Mouse (Mus musculus): ENCODE results near the gene Zfp280d.

Zfp280d gene

GRCm38 (mm10) chr9:72274677-72275076 is at the start of gene Zfp280d:
Gene Zfp280d (plus strand): TSS chr9:72274860.
- peak; percentile 88 to 93 for DNase-seq

- no peak for DNase-seq
These were observed 48.1 kb upstream of the Zfp280d start for GRCm38 (mm10) chr9:72226536-72226935.

- DNase-seq: no peak
These were observed 22.0 kb upstream of the Zfp280d start for GRCm38 (mm10) chr9:72252656-72253055.

- DNase-seq: no peak
These were observed 19.4 kb upstream of the Zfp280d start for GRCm38 (mm10) chr9:72255227-72255626.

GRCm38 (mm10) chr9:72256646-72257045 is 18.0 kb upstream of the Zfp280d start:
- DNase-seq: no peak

GRCm38 (mm10) chr9:72260337-72260736 is 14.3 kb upstream of the Zfp280d start:
- no peak for DNase-seq

GRCm38 (mm10) chr9:72264859-72265258 is 9.8 kb upstream of the Zfp280d start:
- DNase-seq: no peak

- DNase-seq: no peak
These were observed 4.5 kb upstream of the Zfp280d start for GRCm38 (mm10) chr9:72270146-72270545.

GRCm38 (mm10) chr9:72273646-72274410 is 832 bp upstream of the Zfp280d start:
- DNase-seq: no peak

- peak; percentile 55 to 68 for DNase-seq
These were observed 680 bp downstream of the Zfp280d start for GRCm38 (mm10) chr9:72275101-72275978.

- peak in 1 of 2 experiments; percentile 38 for DNase-seq
These were observed 1.4 kb downstream of the Zfp280d start for GRCm38 (mm10) chr9:72275979-72276500.

- no peak for DNase-seq
These were observed 2.3 kb downstream of the Zfp280d start for GRCm38 (mm10) chr9:72276941-72277340.

GRCm38 (mm10) chr9:72279943-72280342 is 5.3 kb downstream of the Zfp280d start:
- DNase-seq: no peak

GRCm38 (mm10) chr9:72287696-72288095 is 13.0 kb downstream of the Zfp280d start:
- DNase-seq: no peak

- DNase-seq: no peak
These were observed 13.6 kb downstream of the Zfp280d start for GRCm38 (mm10) chr9:72288210-72288609.

- DNase-seq: no peak
These were observed 14.4 kb downstream of the Zfp280d start for GRCm38 (mm10) chr9:72289094-72289493.

- no peak for DNase-seq
These were observed 19.4 kb downstream of the Zfp280d start for GRCm38 (mm10) chr9:72294076-72294475.

- DNase-seq: no peak
These were observed 35.1 kb downstream of the Zfp280d start for GRCm38 (mm10) chr9:72309765-72310164.

GRCm38 (mm10) chr9:72333221-72333620 is 58.6 kb downstream of the Zfp280d start:
- no peak for DNase-seq

- DNase-seq: no peak
These were observed 61.4 kb downstream of the Zfp280d start for GRCm38 (mm10) chr9:72336069-72336468.

- no peak for DNase-seq
These were observed 64.5 kb downstream of the Zfp280d start for GRCm38 (mm10) chr9:72339119-72339518.

- DNase-seq: no peak
These were observed 69.2 kb downstream of the Zfp280d start for GRCm38 (mm10) chr9:72343844-72344243.

GRCm38 (mm10) chr9:72372359-72372758 is 97.7 kb downstream of the Zfp280d start:
- no peak for DNase-seq

GRCm38 (mm10) chr9:72374074-72374473 is 99.4 kb downstream of the Zfp280d start:
- no peak for DNase-seq
